Mouse (Mus musculus) activated CD4-positive, CD25-positive, alpha-beta regulatory T cell, adult 9 weeks (primary cell): ENCODE results near the gene Mxi1. TPM values are rescaled to one million over a fixed set of nuclear protein-coding genes. Genes with fewer than 3 reads are reported as not detected.

Experiments
- polyA plus RNA-seq: library from polyadenylated mRNA; unstranded; fragments of 100-300 nt; shearing (Covaris generic); gene quantifications from one replicate; pipeline ENCODE4 v1.2.1, GENCODE M21; 2017

Gene Mxi1
- 3.5 TPM for polyA plus RNA-seq

GRCm38 (mm10) chr19:53310348-53310747, at the start of gene Mxi1:
Gene Mxi1 (plus strand): TSS chr19:53310518.

GRCm38 (mm10) chr19:53371666-53372065, 61.3 kb downstream of the Mxi1 start, which contains the start of gene Gm10197:
Gene Gm10197 (minus strand): TSS chr19:53371766.

GRCm38 (mm10) chr19:53390495-53391007, 80.2 kb downstream of the Mxi1 start, which contains the start of gene Smndc1:
Gene Smndc1 (minus strand): TSS chr19:53390578.

Other genes starting within 250 kb of the Mxi1 start
- 171 TPM for gene Add3, start 170.1 kb upstream of the Mxi1 start, polyA plus RNA-seq
- not detected for gene Gm10197, start 61.2 kb downstream of the Mxi1 start, polyA plus RNA-seq
- 78.8 TPM for gene Smndc1, start 80.1 kb downstream of the Mxi1 start, polyA plus RNA-seq
- gene Dusp5, start 218.6 kb downstream of the Mxi1 start, polyA plus RNA-seq, result 6.0 TPM